Mouse (Mus musculus) kidney, adult 2 months (tissue): ENCODE measurements at regions not wholly inside any gene's neighbourhood (a gene's known extent, or its start where the extent isn't known, plus 50 kb on each side); places are given as distances from the start of the nearest gene placed in this dataset.

Experiments
- DNase-seq: peaks from one replicate; pipeline ENCODE4 v3.0.0; 2021
- H3K27ac ChIP-seq: fragments of 200-500 bp; 2 replicates; pipeline ENCODE4 v1.5.1; 2012; ENCODE audit warnings: low read depth, low read length, control low read depth, inconsistent platforms; ENCODE audit not compliant: insufficient read depth
- H3K27me3 ChIP-seq: fragments of 200-500 bp; replicated peaks from 2 replicates; pipeline ENCODE4 v1.6.1; 2012; ENCODE audit warnings: mild to moderate bottlenecking, moderate library complexity, low read length, inconsistent platforms; ENCODE audit not compliant: control insufficient read depth, insufficient read depth
- H3K36me3 ChIP-seq: fragments of 200-500 bp; 2 replicates; pipeline ENCODE4 v1.6.1; 2012; ENCODE audit warnings: mild to moderate bottlenecking, moderate library complexity, low read length, inconsistent platforms; ENCODE audit not compliant: control insufficient read depth, insufficient read depth
- H3K4me1 ChIP-seq: fragments of 200-500 bp; 2 replicates; pipeline ENCODE4 v1.6.1; 2011; ENCODE audit warnings: low read length; ENCODE audit not compliant: control insufficient read depth, insufficient read depth
- H3K4me3 ChIP-seq: fragments of 200-500 bp; 2 replicates; pipeline ENCODE4 v1.5.1; 2011; ENCODE audit warnings: mild to moderate bottlenecking, low read depth, low read length, control low read depth; ENCODE audit not compliant: insufficient read depth
- CTCF ChIP-seq: fragments of 200-500 bp; conservative IDR thresholded peaks from 2 replicates; pipeline ENCODE4 v1.5.1; 2011; ENCODE audit warnings: low read depth, mild to moderate bottlenecking, control low read depth, low read length, moderate library complexity, mixed read lengths; ENCODE audit not compliant: insufficient read depth, insufficient read length
- POLR2A ChIP-seq: fragments of 200-500 bp; IDR thresholded peaks from one replicate; pipeline ENCODE4 v1.6.1; 2011; ENCODE audit warnings: low read depth, low read length, control low read depth
- WGBS: fragments of 180-500 bp; shearing (Covaris S2); methylation state at CpG from one replicate; pipeline ENCODE4 v1.1.7; 2018; 5-methylcytosine and 5-hydroxymethylcytosine counted together

DNA sequence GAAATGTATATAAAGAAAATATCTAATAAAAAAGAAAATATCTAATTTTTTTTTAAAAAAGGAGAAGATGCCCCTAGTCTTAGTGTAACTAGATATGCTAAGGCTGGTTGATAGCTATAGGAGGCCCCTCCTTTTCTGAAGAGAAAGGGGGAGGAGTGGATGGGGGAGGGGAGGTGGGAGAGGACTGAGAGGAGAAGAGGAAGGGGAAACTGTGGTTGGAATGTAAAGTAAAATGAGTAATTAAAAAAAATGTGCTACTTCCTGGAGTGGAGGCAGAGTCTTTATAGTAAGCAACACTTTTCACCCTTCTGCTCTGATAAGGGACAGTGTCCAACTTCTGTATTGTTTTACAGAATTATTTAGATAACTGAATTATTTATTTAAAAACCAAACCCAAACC, 513.6 kb upstream of the Fam160b2 start:
- no peaks in the 10 kb centered on the region for H3K36me3 ChIP-seq
- no peaks in the 10 kb centered on the region for H3K4me1 ChIP-seq
- no peak overlapping the region for H3K27ac ChIP-seq
- H3K27me3 ChIP-seq: no peaks in the 10 kb centered on the region
- DNase-seq: no peak
- TF ChIP-seq POLR2A (no peak), CTCF (no peak)
- no peak overlapping the region for H3K4me3 ChIP-seq

DNA sequence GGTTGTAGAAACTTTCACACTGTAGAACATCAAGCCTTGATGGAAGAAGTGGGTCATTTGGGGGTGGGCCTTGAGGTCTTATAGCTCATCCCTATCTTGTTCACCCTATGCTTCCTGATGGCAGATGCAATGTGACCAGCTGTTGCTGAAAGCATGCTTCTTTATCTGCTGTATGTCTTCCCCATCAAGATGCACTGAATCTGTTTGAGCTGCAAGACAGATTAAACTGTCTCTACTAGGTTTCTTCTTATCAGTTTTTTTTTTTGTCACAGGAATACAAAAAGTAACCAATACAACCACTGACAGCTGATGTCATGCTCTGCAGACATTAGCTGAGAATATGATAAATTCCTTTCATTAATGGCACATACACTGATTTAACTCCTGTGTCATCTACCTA, 505.0 kb upstream of the Fam160b2 start:
- TF ChIP-seq POLR2A (no peak), CTCF (no peak)
- H3K36me3 ChIP-seq: no peaks in the 10 kb centered on the region
- no peak overlapping the region for H3K27ac ChIP-seq
- no peaks in the 10 kb centered on the region for H3K27me3 ChIP-seq
- DNase-seq: no peak
- H3K4me3 ChIP-seq: no peak overlapping the region
- no peaks in the 10 kb centered on the region for H3K4me1 ChIP-seq

DNA sequence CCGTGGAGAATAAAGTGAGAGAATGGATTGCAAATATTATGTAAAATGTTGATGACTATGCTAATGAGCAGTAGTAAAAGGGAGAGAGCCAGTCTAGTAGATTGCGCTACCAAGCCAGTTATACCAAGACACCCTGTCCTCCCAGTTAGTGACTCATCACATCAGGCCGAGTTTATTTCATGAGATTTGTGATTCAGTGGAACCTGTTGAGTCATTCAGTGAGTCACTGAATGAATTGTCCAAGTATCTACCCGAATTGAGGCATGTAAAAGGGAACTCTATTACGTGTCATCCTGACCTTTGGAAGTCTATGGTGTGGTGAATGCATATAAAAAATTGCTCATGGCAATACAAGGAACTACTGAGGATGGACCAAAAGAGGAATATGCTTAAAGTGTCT, 504.3 kb upstream of the Fam160b2 start:
- WGBS: 82% methylated on average over 5 of the region's 5 CpGs
- no peak for TF ChIP-seq POLR2A
- TF ChIP-seq CTCF: no peak
- no peak for DNase-seq
- H3K27me3 ChIP-seq: no peaks in the 10 kb centered on the region
- H3K36me3 ChIP-seq: no peaks in the 10 kb centered on the region
- H3K4me1 ChIP-seq: no peaks in the 10 kb centered on the region
- no peak overlapping the region for H3K4me3 ChIP-seq
- no peak overlapping the region for H3K27ac ChIP-seq

DNA sequence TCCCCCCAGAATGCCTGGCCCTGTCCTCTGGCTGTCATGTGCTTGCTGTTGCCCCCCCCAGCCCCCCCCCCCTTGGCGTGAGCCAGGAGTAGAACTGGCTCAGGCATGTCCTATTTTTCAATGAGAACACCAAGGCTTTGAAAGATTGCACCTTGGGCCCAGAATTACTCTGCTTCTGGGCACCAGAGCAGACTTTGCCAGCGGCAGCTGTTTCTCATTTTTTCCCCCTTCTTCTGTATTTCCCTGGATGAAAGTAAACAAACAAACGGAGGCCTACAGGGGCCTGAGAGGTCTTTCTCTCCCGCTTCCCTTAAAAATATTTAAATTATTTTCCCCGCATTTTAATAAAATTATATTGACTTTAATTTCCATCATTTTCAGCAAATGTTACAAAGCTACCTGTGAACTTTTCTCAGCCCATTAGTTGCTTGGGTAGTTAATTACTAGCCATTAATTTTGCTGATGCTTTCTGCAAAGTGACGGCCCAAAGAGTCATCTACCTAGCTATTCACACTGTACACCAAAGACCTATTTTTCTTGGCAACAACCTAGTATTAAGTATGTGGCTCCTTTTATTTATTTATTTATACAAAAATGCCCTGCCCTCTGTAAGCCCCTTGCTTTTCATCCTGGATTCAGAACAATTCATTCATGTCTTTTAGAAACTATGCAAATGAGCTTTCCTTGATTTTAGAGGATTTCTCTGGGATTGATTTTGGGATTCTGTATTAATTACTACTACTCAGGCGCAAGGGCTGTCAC, 496.2 kb upstream of the Fam160b2 start:
- H3K4me1 ChIP-seq: no peaks in the 10 kb centered on the region
- WGBS: 72% methylated on average over 7 of the region's 7 CpGs

DNA sequence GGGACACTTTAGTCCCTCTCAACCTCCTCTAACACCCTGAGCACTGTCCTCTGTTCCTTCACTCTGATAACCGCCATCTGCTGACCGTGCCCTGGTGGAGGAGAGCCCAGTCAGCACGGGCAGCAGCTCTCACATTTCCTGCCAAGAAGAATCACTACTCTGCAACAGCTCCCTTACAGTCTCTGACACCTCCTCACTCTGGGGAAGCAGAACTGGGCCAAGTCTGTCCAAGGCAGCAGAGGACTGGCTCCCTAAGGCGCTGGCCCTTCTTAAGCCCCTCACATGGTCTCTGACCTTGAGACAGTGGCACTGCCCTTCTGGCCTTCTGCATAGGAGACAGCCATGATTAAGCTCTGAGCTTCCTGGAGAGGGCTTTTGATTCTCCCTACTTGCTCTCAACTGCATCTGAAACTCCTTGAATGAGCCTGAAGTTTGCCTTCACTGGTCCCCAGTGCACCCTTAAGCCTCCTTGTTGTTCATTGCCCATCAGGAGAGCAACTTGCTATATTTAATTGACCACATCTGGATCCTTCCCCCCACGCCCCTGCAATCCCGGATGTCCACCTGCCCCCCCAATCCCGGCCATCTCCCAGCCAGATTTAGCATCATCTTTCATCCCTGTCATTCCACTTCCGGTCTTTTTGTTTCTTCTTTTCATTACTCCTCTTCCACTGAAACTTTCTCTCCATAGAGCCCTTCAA, 493.1 kb upstream of the Fam160b2 start:
- Histone ChIP-seq H3K4me1 (no peaks in the 10 kb centered on the region), H3K4me3 (no peak overlapping the region), H3K36me3 (no peaks in the 10 kb centered on the region), H3K27ac (no peak overlapping the region), H3K27me3 (no peaks in the 10 kb centered on the region)
- DNase-seq: no peak
- 29% methylated on average over 8 of the region's 8 CpGs for WGBS
- TF ChIP-seq POLR2A (no peak), CTCF (no peak)

More for the DNA sequence above, 496.2 kb upstream of the Fam160b2 start:
- Histone ChIP-seq H3K36me3 (no peaks in the 10 kb centered on the region), H3K27me3 (no peaks in the 10 kb centered on the region), H3K27ac (no peak overlapping the region), H3K4me3 (no peak overlapping the region)
- DNase-seq: no peak
- TF ChIP-seq CTCF: no peak
- TF ChIP-seq POLR2A: no peak

DNA sequence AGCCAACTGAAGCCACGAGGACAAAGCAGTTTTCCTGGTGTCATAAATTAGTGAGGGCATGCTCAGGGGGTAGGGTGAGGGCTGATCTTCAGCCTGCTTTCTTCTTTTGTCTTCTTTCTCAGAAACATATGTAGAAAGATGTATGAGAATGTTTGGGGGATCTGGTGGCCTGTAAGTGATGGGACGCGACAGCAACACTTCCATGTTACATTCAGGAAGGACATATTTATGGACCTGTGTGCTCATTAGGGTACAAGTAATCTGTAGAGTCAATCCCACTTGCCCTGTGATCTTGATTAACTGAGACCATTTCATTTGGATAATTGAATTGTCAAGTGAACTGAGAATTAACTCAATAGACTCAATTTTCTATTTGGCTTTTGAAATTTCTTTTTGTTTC, 486.1 kb upstream of the Fam160b2 start:
- Histone ChIP-seq H3K4me3 (no peak overlapping the region), H3K27ac (no peak overlapping the region), H3K36me3 (no peaks in the 10 kb centered on the region), H3K27me3 (no peaks in the 10 kb centered on the region), H3K4me1 (no peaks in the 10 kb centered on the region)
- no peak for DNase-seq
- no peak for TF ChIP-seq CTCF
- no peak for TF ChIP-seq POLR2A
- 83% methylated on average over 3 of the region's 3 CpGs for WGBS

DNA sequence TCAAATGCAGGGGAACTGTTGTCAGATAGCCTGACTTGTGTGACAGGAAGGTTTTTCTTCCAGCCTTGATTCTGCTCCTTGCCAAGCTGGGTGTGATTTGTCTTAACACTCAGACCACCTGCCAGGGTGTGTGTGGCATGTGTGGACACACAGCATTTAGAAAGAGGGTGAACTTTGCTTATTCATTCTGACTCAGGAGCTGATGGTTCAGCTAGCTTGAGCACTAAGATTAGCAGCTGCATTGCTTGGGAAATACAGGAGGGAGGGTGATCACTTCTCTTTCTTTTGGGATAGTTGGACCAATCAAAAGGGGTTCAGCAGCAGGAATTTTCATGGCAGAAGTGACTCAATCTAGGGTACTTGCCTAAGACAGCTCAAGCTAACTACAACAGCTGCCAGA, 482.7 kb upstream of the Fam160b2 start:
- Histone ChIP-seq H3K36me3 (no peaks in the 10 kb centered on the region), H3K27ac (no peak overlapping the region), H3K4me3 (no peak overlapping the region), H3K27me3 (no peaks in the 10 kb centered on the region), H3K4me1 (no peaks in the 10 kb centered on the region)
- no peak for DNase-seq
- TF ChIP-seq POLR2A (no peak), CTCF (no peak)
